Mouse (Mus musculus) induced T-regulatory cell, adult 2 months (primary cell): Measurements from ENCODE around the gene Cited2.

Source experiments
- DNase-seq: peaks from one replicate; pipeline ENCODE4 v3.0.0-alpha.2; 2012; ENCODE audit warnings: low read depth

The Cited2 gene

GRCm38 (mm10) chr10:17722653-17723410 is at the start of gene Cited2:
TSS of gene Cited2 (plus strand) at chr10:17723218.
- peak; percentile 97 for DNase-seq

GRCm38 (mm10) chr10:17674454-17674853 is 48.6 kb upstream of the Cited2 start:
- no peak for DNase-seq

- no peak for DNase-seq
Observed at GRCm38 (mm10) chr10:17674869-17675268, 48.1 kb upstream of the Cited2 start.

GRCm38 (mm10) chr10:17676464-17676863 is 46.6 kb upstream of the Cited2 start:
- DNase-seq, result no peak

GRCm38 (mm10) chr10:17677308-17677707 is 45.7 kb upstream of the Cited2 start:
- no peak for DNase-seq

GRCm38 (mm10) chr10:17680432-17681382 is 42.3 kb upstream of the Cited2 start:
- DNase-seq, result no peak

- no peak for DNase-seq
Observed at GRCm38 (mm10) chr10:17681386-17681785, 41.6 kb upstream of the Cited2 start.

- DNase-seq, result peak; percentile 78
Observed at GRCm38 (mm10) chr10:17683852-17684428, 39.1 kb upstream of the Cited2 start.

- DNase-seq, result no peak
Observed at GRCm38 (mm10) chr10:17689806-17690205, 33.2 kb upstream of the Cited2 start.

GRCm38 (mm10) chr10:17691709-17692108 is 31.3 kb upstream of the Cited2 start:
- DNase-seq, result no peak

- DNase-seq, result no peak
Observed at GRCm38 (mm10) chr10:17695801-17696200, 27.2 kb upstream of the Cited2 start.

- no peak for DNase-seq
Observed at GRCm38 (mm10) chr10:17697376-17698265, 25.4 kb upstream of the Cited2 start.

GRCm38 (mm10) chr10:17705466-17705973 is 17.5 kb upstream of the Cited2 start:
- no peak for DNase-seq

- no peak for DNase-seq
Observed at GRCm38 (mm10) chr10:17710753-17711152, 12.3 kb upstream of the Cited2 start.

GRCm38 (mm10) chr10:17719009-17719570 is 3.9 kb upstream of the Cited2 start:
- no peak for DNase-seq

- no peak for DNase-seq
Observed at GRCm38 (mm10) chr10:17719646-17720045, 3.4 kb upstream of the Cited2 start.

- DNase-seq, result no peak
Observed at GRCm38 (mm10) chr10:17720891-17721601, 2.0 kb upstream of the Cited2 start.

GRCm38 (mm10) chr10:17721602-17722121 is 1.4 kb upstream of the Cited2 start:
- peak; percentile 79 for DNase-seq

GRCm38 (mm10) chr10:17722158-17722557 is 860 bp upstream of the Cited2 start:
- DNase-seq, result peak; percentile 95

- no peak for DNase-seq
Observed at GRCm38 (mm10) chr10:17723421-17723841, 413 bp downstream of the Cited2 start.
